Mouse (Mus musculus): ENCODE measurements at regions not wholly inside any gene's neighbourhood (a gene's known extent, or its start where the extent isn't known, plus 50 kb on each side); places are given as distances from the start of the nearest gene placed in this dataset.
"Not testable (repeated sequence)": the region's sequence is repeated elsewhere in the genome, so short reads cannot be mapped to it uniquely, and the experiment has no call there.

DNA sequence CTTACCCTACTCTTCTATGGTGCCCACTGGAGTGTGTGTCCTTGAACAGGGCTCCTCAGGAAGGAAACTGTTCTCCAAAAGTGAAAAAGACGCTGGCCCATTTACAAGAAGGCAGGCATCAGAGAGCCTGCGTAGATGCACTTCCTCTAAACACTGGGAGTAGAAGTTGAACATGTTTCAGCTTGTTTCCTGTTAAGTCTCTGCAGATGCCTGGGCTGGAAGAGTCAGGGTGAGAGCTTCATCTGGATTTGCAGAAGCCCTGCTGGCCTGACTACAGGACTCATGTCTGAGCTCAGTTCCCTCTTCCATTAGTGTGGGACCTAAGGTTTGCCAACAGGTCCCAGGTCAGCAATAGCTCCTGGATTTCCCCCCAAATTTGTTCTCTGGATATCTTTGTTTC is 54.7 kb upstream of the Nlrp1b start:
- 95% methylated on average over 2 of the region's 2 CpGs for WGBS
- Histone ChIP-seq H3K27ac (replicated peaks) (no peak overlapping the region), H3K4me1 (no peaks in the 10 kb centered on the region), H3K36me3 (no peaks in the 10 kb centered on the region), H3K9me3 (replicated peaks) (no peaks in the 10 kb centered on the region), H3K4me3 (no peak overlapping the region), H3K27me3 (ENCODE audit: low read depth, poor library complexity, severe bottlenecking) (no peaks in the 10 kb centered on the region)
- DNase-seq (ENCODE audit: low spot score): no peak

DNA sequence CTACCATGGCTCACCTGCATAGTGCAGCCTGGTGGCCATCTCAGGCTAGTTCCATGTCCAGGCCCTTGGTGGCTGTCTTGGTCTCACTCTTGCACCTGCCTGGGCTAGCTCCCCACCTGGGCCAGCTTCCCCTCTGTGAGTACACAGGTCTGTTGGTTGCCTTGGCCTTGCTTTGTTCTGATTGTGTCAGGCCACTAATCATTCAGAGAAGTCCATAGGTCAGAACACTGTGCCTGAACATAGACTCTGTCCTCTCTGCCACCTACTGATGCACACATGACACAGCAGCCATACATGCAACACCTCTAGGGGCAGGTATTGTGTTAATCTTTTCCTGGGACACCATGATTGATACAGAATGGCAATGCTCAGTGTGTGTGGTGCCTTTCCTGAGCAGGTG is 57.7 kb upstream of the Nlrp1b start:
- not testable (repeated sequence) for H3K4me1 ChIP-seq; H3K36me3 ChIP-seq; H3K27ac ChIP-seq (replicated peaks); H3K9me3 ChIP-seq (replicated peaks); H3K4me3 ChIP-seq; DNase-seq (ENCODE audit: low spot score); H3K27me3 ChIP-seq (ENCODE audit: low read depth, poor library complexity, severe bottlenecking)

DNA sequence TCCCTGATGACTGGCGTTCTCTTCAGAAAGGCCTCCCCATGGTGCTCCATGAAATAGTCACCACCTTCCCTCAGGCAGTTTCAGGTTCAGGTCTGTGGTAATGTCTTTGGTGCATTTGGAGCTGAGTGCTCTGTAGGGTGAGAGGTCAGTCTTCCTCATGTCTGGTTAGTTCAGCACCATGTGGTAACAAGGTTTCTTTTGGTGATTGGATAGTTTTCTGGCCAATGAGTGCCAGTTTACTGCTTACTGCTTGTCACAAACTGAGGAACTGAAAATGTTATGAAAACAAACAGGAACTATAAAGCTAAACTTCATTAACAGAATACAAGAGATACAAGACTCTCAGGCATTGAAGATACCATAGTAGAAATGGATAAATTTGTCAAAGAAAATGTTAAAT is 59.0 kb upstream of the Nlrp1b start:
- no peaks in the 10 kb centered on the region for H3K36me3 ChIP-seq
- no peak overlapping the region for H3K27ac ChIP-seq (replicated peaks)
- H3K4me3 ChIP-seq: no peak overlapping the region
- H3K4me1 ChIP-seq: no peaks in the 10 kb centered on the region
- no peak for DNase-seq (ENCODE audit: low spot score)
- 81% methylated on average over 1 of the region's 1 CpGs for WGBS
- no peaks in the 10 kb centered on the region for H3K27me3 ChIP-seq (ENCODE audit: low read depth, poor library complexity, severe bottlenecking)
- H3K9me3 ChIP-seq (replicated peaks): no peaks in the 10 kb centered on the region

DNA sequence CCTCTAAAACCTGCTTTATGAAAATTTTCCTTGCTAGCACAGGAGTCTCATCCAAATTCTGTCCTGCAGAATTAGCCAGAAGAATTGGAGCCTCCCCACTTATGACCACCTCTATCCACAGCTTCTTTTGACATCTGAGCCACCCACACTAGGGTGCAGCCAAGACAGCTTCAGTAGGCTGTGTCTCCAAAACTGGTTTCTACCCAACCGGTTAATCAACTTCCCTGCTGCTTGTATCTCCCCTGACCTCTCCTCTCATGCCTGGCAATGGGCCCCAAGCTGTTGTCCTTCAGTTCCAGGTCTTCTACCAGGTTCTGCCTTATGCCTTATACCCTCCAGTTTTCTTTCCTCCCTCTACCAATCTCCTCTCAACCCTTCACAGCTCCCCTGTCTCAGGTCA is 68.9 kb upstream of the Nlrp1b start:
- 82% methylated on average over 1 of the region's 1 CpGs for WGBS
- DNase-seq (ENCODE audit: low spot score): no peak
- H3K4me3 ChIP-seq: no peak overlapping the region
- no peak overlapping the region for H3K27ac ChIP-seq (replicated peaks)
- H3K27me3 ChIP-seq (ENCODE audit: low read depth, poor library complexity, severe bottlenecking): no peaks in the 10 kb centered on the region
- no peaks in the 10 kb centered on the region for H3K9me3 ChIP-seq (replicated peaks)
- no peaks in the 10 kb centered on the region for H3K4me1 ChIP-seq
- no peaks in the 10 kb centered on the region for H3K36me3 ChIP-seq

DNA sequence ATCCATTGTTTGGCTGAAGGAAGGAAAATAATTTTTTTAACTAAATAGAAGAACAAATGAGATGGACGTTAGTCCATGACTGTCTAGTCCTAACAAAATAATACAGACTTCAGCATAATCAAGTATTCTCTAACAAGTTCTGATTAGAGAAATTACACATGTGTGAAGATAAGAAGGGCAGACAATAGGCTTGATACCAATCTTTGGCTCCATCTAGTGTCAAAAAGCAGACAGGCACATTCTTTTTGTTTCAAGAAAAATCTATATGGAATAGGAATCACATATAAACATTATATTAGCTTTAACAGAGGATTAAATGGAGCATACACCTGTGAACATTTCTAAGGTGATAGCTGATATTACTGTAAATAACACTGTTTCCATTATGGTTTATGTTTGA is 92.9 kb upstream of the Nlrp1b start:
- 38% methylated on average over 1 of the region's 1 CpGs for WGBS
- Histone ChIP-seq H3K27ac (replicated peaks) (no peak overlapping the region), H3K9me3 (replicated peaks) (no peaks in the 10 kb centered on the region), H3K4me3 (no peak overlapping the region), H3K27me3 (ENCODE audit: low read depth, poor library complexity, severe bottlenecking) (no peaks in the 10 kb centered on the region), H3K36me3 (no peaks in the 10 kb centered on the region), H3K4me1 (no peaks in the 10 kb centered on the region)
- DNase-seq (ENCODE audit: low spot score): no peak

DNA sequence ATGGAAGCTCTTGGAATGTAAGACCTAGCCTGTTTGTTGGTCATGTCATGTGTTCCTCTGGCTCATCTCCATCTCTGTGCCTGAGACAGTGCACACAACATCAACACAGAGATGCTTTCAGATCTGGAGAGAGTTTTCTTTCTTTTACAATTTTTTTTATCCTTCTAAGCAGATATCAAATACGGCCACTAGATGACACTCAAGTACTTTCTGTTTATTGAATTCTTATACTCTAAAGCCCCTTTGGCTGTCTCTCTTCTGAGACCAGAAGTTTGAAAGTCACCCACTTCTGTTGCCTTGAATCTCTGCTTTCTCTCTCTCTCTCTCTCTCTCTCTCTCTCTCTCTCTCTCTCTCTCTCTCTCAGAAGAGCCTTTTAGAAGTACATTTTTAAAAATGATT is 106.9 kb upstream of the Nlrp1b start:
- H3K27ac ChIP-seq (replicated peaks): no peak overlapping the region

DNA sequence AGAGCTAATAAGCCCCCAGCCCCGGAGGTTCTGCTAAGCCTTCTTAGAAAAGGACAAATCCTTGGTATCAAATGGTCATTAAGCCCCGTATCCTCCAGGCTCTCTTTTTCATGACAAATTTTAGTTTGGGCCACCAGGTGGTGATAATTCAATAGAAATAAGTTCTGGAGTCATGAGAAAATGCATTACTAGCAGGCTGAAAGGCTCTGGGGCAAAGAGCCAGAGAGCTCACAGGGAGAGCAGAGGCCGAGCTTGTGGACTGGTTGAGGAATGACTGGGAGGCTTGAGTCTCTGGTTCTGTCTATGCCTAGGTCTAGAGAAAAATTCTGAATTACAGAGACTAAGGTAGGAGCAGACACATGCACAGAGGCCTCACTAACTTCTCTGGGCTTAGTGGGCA is 115.5 kb upstream of the Nlrp1b start:
- Histone ChIP-seq H3K4me1 (no peaks in the 10 kb centered on the region), H3K4me3 (no peak overlapping the region), H3K9me3 (replicated peaks) (no peaks in the 10 kb centered on the region), H3K27ac (replicated peaks) (no peak overlapping the region), H3K36me3 (no peaks in the 10 kb centered on the region), H3K27me3 (ENCODE audit: low read depth, poor library complexity, severe bottlenecking) (no peaks in the 10 kb centered on the region)
- 45% methylated on average over 3 of the region's 3 CpGs for WGBS
- no peak for DNase-seq (ENCODE audit: low spot score)

More for the DNA sequence above, 106.9 kb upstream of the Nlrp1b start:
- Histone ChIP-seq H3K27me3 (ENCODE audit: low read depth, poor library complexity, severe bottlenecking) (no peaks in the 10 kb centered on the region), H3K9me3 (replicated peaks) (no peaks in the 10 kb centered on the region), H3K4me1 (no peaks in the 10 kb centered on the region), H3K36me3 (no peaks in the 10 kb centered on the region), H3K4me3 (no peak overlapping the region)
- WGBS: 11% methylated on average over 1 of the region's 1 CpGs
- no peak for DNase-seq (ENCODE audit: low spot score)

DNA sequence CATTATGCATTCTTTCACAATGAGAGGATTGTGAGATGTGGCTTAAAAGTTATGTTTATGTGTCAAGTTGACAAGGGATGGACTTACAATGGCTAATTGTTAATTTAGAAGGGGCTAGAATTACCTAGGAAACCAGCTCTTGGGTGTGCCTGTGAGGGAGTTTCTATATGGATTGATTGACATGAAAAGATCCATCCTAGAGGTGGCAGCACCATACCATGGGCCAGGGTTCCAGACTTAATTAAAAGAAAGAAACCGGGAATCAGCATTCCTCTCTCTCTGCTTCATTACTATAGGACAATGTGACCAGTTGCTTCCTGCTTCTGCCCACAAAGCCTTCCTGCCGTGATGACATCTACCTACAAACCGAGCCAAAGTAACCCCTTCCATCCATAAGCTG is 126.6 kb upstream of the Nlrp1b start:
- no peak for DNase-seq (ENCODE audit: low spot score)
- Histone ChIP-seq H3K9me3 (replicated peaks) (no peaks in the 10 kb centered on the region), H3K27ac (replicated peaks) (no peak overlapping the region), H3K27me3 (ENCODE audit: low read depth, poor library complexity, severe bottlenecking) (no peaks in the 10 kb centered on the region), H3K4me3 (no peak overlapping the region), H3K4me1 (no peaks in the 10 kb centered on the region), H3K36me3 (no peaks in the 10 kb centered on the region)
- 39% methylated on average over 3 of the region's 3 CpGs for WGBS

DNA sequence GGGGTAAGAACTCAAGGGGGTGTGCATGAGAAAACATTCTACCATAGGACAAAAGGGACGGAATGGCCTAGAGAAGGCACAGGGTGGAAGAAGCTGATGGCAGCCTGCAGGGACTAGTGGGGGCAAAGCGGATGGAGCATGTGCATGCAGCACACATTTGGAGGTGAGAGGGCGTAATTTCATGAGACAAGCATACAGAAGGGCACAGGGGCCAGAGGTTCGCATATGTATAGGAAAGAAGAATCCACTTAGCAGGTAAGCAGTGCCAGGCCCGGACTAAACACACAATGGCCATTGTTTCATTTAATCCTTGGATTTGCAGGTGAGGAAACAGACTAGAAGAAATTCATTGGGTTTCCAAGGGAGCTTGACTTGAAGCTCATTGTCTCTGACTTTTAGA is 130.3 kb upstream of the Nlrp1b start:
- Histone ChIP-seq H3K27me3 (ENCODE audit: low read depth, poor library complexity, severe bottlenecking) (no peaks in the 10 kb centered on the region), H3K4me1 (no peaks in the 10 kb centered on the region), H3K27ac (replicated peaks) (no peak overlapping the region), H3K4me3 (no peak overlapping the region), H3K36me3 (no peaks in the 10 kb centered on the region), H3K9me3 (replicated peaks) (no peaks in the 10 kb centered on the region)
- 79% methylated on average over 5 of the region's 5 CpGs for WGBS
- DNase-seq (ENCODE audit: low spot score): no peak

DNA sequence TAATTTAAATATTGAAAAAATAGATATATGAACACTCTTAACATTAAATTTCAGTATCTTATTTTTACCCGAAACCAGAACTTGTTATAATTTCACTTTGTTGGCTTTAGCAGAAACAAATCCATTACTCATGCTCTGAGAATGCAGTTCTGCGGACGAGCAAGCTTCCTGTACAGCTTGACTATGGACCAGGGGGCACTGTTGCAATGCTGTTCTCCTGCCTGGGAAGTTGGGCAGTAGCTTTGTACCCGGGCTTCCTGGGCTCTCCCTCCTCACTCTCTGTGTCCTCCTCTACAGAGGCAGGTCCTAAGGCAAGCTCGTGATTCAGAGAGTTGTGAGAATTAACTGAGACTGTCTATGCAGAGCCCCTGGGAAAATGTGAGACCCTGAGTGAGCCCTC is 141.3 kb upstream of the Nlrp1b start:
- DNase-seq (ENCODE audit: low spot score): no peak
- Histone ChIP-seq H3K4me1 (no peaks in the 10 kb centered on the region), H3K27me3 (ENCODE audit: low read depth, poor library complexity, severe bottlenecking) (no peaks in the 10 kb centered on the region), H3K9me3 (replicated peaks) (no peaks in the 10 kb centered on the region), H3K36me3 (no peaks in the 10 kb centered on the region), H3K4me3 (no peak overlapping the region), H3K27ac (replicated peaks) (no peak overlapping the region)
- 77% methylated on average over 5 of the region's 5 CpGs for WGBS

DNA sequence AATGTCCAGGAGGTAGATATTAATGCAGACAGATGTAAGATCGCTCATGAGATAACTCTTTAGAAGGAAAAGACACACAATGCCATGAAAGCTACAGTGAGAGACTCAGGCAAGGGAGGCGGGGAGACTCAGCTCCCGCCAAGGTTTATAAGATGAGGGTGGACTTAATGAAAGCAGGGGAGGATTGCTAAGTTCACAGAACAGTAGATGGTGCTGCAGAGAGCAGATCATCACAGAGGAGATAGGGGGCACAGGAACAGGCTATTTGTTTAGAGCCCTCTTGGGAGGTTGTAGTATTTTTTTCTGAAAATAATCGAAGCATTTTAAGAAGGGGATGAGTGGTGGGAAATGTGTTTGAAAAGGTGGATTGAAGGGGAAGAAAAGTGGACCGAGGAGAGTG is 144.6 kb upstream of the Nlrp1b start:
- WGBS: 79% methylated on average over 5 of the region's 5 CpGs
- Histone ChIP-seq H3K9me3 (replicated peaks) (no peaks in the 10 kb centered on the region), H3K4me3 (no peak overlapping the region), H3K4me1 (no peaks in the 10 kb centered on the region), H3K27ac (replicated peaks) (no peak overlapping the region), H3K36me3 (no peaks in the 10 kb centered on the region), H3K27me3 (ENCODE audit: low read depth, poor library complexity, severe bottlenecking) (no peaks in the 10 kb centered on the region)
- DNase-seq (ENCODE audit: low spot score): no peak

DNA sequence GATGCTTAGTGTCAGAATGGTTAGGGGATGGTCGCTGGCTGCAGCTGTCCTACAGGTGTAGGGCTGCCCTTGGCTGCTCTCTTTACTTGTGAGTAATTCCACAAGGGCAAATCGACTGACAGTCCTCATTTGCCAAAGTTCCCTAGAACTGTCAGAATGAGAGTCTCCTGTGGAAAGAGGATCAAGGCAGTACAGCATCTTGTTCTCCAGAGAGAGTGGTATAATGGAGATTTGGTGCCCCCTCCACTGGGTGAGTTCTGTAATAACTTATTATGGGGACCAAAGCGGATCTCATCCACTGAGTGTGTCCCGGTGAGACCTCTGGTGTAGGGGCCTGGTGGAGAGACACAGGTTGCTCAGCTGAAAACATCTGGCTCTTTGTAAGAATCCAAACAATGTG is 157.9 kb upstream of the Nlrp1b start:
- no peaks in the 10 kb centered on the region for H3K36me3 ChIP-seq
- 80% methylated on average over 4 of the region's 4 CpGs for WGBS
- DNase-seq (ENCODE audit: low spot score): no peak
- no peak overlapping the region for H3K4me3 ChIP-seq
- no peaks in the 10 kb centered on the region for H3K27me3 ChIP-seq (ENCODE audit: low read depth, poor library complexity, severe bottlenecking)
- H3K9me3 ChIP-seq (replicated peaks): no peaks in the 10 kb centered on the region
- H3K4me1 ChIP-seq: peaks cover 22% of the 10 kb centered on the region
- H3K27ac ChIP-seq (replicated peaks): no peak overlapping the region

DNA sequence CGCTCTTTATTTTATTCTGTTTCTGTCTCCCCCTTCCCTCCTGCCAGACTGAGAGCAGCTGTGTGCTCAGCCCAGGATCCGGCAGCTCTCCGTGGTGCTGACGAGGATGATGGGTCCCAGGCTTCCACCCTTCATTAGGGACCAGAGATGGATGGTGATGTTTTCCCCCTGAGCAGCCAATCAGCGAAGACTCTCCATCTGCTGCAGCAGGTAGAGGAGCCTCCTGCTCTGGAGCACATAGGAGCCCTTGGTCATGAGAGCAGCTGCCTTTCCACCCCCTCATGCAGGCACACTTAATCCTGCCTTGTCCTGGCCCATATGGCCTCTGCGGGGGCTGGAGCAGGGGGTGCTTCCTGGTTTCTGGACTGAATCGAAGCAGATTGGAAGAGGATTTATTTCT is 159.1 kb upstream of the Nlrp1b start:
- Histone ChIP-seq H3K36me3 (no peaks in the 10 kb centered on the region), H3K27ac (replicated peaks) (peak overlapping the region; percentile 69), H3K4me1 (peaks cover 22% of the 10 kb centered on the region), H3K4me3 (no peak overlapping the region), H3K9me3 (replicated peaks) (no peaks in the 10 kb centered on the region), H3K27me3 (ENCODE audit: low read depth, poor library complexity, severe bottlenecking) (no peaks in the 10 kb centered on the region)
- DNase-seq (ENCODE audit: low spot score): peak; percentile 52
- 16% methylated on average over 7 of the region's 7 CpGs for WGBS

DNA sequence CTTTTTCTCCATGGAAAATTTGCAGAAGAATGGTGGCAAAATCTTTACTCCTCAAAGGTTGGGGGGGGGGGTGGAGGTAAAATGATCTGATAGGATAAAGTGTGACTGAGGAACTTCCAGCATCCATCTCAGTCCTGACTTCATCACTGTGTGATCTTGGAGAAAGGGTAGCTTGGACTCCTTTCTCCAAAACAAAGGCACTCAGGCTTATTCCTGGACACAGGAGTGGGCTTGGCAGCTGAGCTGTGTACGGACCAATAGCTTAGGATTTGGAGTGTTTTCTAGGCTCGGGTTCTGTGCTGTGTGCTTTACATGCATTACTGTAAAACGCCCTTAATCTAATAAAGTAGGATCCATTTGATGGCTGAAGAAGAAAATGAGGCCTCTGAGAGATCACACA is 159.6 kb upstream of the Nlrp1b start:
- 67% methylated on average over 3 of the region's 3 CpGs for WGBS
- no peaks in the 10 kb centered on the region for H3K9me3 ChIP-seq (replicated peaks)
- H3K4me1 ChIP-seq: peaks cover 22% of the 10 kb centered on the region
- no peaks in the 10 kb centered on the region for H3K36me3 ChIP-seq
- H3K27ac ChIP-seq (replicated peaks): peak overlapping the region; percentile 69
- no peak overlapping the region for H3K4me3 ChIP-seq
- DNase-seq (ENCODE audit: low spot score): no peak
- H3K27me3 ChIP-seq (ENCODE audit: low read depth, poor library complexity, severe bottlenecking): no peaks in the 10 kb centered on the region
